Mouse (Mus musculus): ENCODE measurements around the gene Mpp2. TPM values are rescaled to one million over a fixed set of nuclear protein-coding genes. Genes with fewer than 3 reads are reported as not detected.

Gene Mpp2
- polyA plus RNA-seq, 1 experiment from 2014 or later = 8.8 TPM

- DNase-seq (ENCODE audit: low spot score) (no peak), ATAC-seq (replicated peaks; ENCODE audit: low FRiP score, low read depth) (no peak)
- Histone ChIP-seq H3K27ac (no peak within 1 kb of the TSS), H3K4me1 (replicated peaks; ENCODE audit: insufficient read depth, low read length) (0 out of 2 replicates have a peak, but pooled peaks cover 4% of the 10 kb centered on the region), H3K4me2 (ENCODE audit: low read length) (no peak within 1 kb of the TSS), H3K36me3 (ENCODE audit: insufficient read depth, low read length) (no peaks in the 10 kb centered on the region), H3K9me3 (replicated peaks; ENCODE audit: low read length) (no peaks in the 10 kb centered on the region), H3K9ac (ENCODE audit: low read depth, low read length) (no peak within 1 kb of the TSS), H3K27me3 (ENCODE audit: insufficient read depth, low read length) (peaks cover 2% of the 10 kb centered on the region; the same call in 1 of the 2 replicates), H3K4me3 (replicated peaks; ENCODE audit: low read depth, low read length) (no peak within 1 kb of the TSS)
- TF ChIP-seq CTCF (IDR thresholded peaks at IDR 0.05; ENCODE audit: low read depth) = no peak
- WGBS = 55% methylated on average over 5 of the region's 5 CpGs
These were observed 46.9 kb downstream of the Mpp2 start, which contains the start of gene Cd300lg for GRCm38 (mm10) chr11:102041350-102041949. Cd300lg (plus strand) TSS chr11:102041509.

DNA sequence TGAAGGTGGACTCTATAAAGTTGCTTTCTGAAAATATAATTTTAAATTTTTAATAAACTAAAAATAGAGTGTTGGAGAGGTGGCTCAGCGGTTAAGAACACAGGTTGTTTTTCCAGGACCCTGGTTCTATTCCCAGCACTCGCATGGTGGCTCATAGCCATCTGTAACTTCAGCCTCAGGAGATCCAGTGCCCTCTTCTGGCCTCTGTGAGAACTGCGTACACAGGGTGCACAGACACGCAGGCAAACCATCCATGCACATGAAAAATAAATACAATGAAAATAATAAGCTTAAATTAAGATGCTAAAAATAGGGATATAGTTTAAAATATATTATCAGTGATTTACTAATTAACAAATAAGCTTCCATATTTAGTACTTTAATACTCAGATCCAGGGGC lies 47.7 kb downstream of the Mpp2 start:
- no peak overlapping the region for H3K27ac ChIP-seq
- no peak overlapping the region for H3K4me2 ChIP-seq (ENCODE audit: low read length)
- H3K4me1 ChIP-seq (replicated peaks; ENCODE audit: insufficient read depth, low read length) = 0 out of 2 replicates have a peak, but pooled peaks cover 4% of the 10 kb centered on the region
- ATAC-seq (replicated peaks; ENCODE audit: low FRiP score, low read depth) (no peak), DNase-seq (ENCODE audit: low spot score) (no peak)
- H3K9me3 ChIP-seq (replicated peaks; ENCODE audit: low read length) = no peaks in the 10 kb centered on the region
- TF ChIP-seq CTCF (IDR thresholded peaks at IDR 0.05; ENCODE audit: low read depth) = no peak; the same call in 1 of the 2 replicates
- H3K27me3 ChIP-seq (ENCODE audit: insufficient read depth, low read length) = peaks cover 2% of the 10 kb centered on the region; the same call in 1 of the 2 replicates
- H3K4me3 ChIP-seq (replicated peaks; ENCODE audit: low read depth, low read length) = no peak overlapping the region
- H3K9ac ChIP-seq (ENCODE audit: low read depth, low read length) = no peak overlapping the region
- 65% methylated on average over 4 of the region's 4 CpGs for WGBS
- no peaks in the 10 kb centered on the region for H3K36me3 ChIP-seq (ENCODE audit: insufficient read depth, low read length)

DNA sequence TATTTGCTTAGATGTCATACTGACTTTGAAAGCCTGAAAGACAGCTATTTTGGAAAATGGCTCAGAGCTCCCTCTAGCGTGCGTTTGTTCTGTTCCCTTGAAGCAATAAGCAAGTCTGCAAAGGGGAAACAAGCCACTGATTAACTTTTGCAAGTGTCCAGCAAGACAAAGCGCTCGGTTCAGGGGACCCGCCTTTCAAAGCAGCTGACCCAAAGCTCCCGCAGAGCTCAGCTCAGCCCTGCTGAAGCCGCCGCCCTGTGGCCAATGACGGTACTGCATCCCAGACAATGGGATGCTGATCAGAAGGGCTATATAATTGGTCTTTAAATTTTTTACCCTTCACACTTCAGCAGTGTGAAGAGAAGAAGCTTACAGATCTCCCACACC lies 48.2 kb downstream of the Mpp2 start:
- peak; percentile 90 for TF ChIP-seq CTCF (IDR thresholded peaks at IDR 0.05; ENCODE audit: low read depth)
- Histone ChIP-seq H3K4me2 (ENCODE audit: low read length) (no peak overlapping the region), H3K9me3 (replicated peaks; ENCODE audit: low read length) (no peaks in the 10 kb centered on the region), H3K27ac (no peak overlapping the region), H3K4me3 (replicated peaks; ENCODE audit: low read depth, low read length) (no peak overlapping the region), H3K9ac (ENCODE audit: low read depth, low read length) (no peak overlapping the region), H3K4me1 (replicated peaks; ENCODE audit: insufficient read depth, low read length) (0 out of 2 replicates have a peak, but pooled peaks cover 4% of the 10 kb centered on the region), H3K27me3 (ENCODE audit: insufficient read depth, low read length) (peaks cover 2% of the 10 kb centered on the region; the same call in 1 of the 2 replicates), H3K36me3 (ENCODE audit: insufficient read depth, low read length) (no peaks in the 10 kb centered on the region)
- ATAC-seq (replicated peaks; ENCODE audit: low FRiP score, low read depth) (peak; percentile 87), DNase-seq (ENCODE audit: low spot score) (peak; percentile 99)
- 0% methylated on average over 9 of the region's 9 CpGs for WGBS

- no peak overlapping the region for H3K4me3 ChIP-seq (replicated peaks; ENCODE audit: low read depth, low read length)
- ATAC-seq (replicated peaks; ENCODE audit: low FRiP score, low read depth) (peak; percentile 48; the same call in 1 of the 2 replicates), DNase-seq (ENCODE audit: low spot score) (peak; percentile 57)
- no peak for TF ChIP-seq CTCF (IDR thresholded peaks at IDR 0.05; ENCODE audit: low read depth)
- no peaks in the 10 kb centered on the region for H3K9me3 ChIP-seq (replicated peaks; ENCODE audit: low read length)
- no peaks in the 10 kb centered on the region for H3K36me3 ChIP-seq (ENCODE audit: insufficient read depth, low read length)
- H3K9ac ChIP-seq (ENCODE audit: low read depth, low read length) = no peak overlapping the region
- 52% methylated on average over 13 of the region's 13 CpGs for WGBS
- peaks cover 2% of the 10 kb centered on the region; the same call in 1 of the 2 replicates for H3K27me3 ChIP-seq (ENCODE audit: insufficient read depth, low read length)
- H3K4me1 ChIP-seq (replicated peaks; ENCODE audit: insufficient read depth, low read length) = 0 out of 2 replicates have a peak, but pooled peaks cover 4% of the 10 kb centered on the region
- no peak overlapping the region for H3K4me2 ChIP-seq (ENCODE audit: low read length)
- H3K27ac ChIP-seq = peak overlapping the region; percentile 47; the same call in 1 of the 2 replicates
These were observed 48.7 kb downstream of the Mpp2 start for GRCm38 (mm10) chr11:102039487-102040137.

GRCm38 (mm10) chr11:102037789-102038188 lies 50.5 kb downstream of the Mpp2 start:
- Histone ChIP-seq H3K9ac (ENCODE audit: low read depth, low read length) (no peak overlapping the region), H3K27me3 (ENCODE audit: insufficient read depth, low read length) (peaks cover 2% of the 10 kb centered on the region; the same call in 1 of the 2 replicates), H3K36me3 (ENCODE audit: insufficient read depth, low read length) (no peaks in the 10 kb centered on the region), H3K4me2 (ENCODE audit: low read length) (no peak overlapping the region), H3K4me3 (replicated peaks; ENCODE audit: low read depth, low read length) (no peak overlapping the region), H3K27ac (no peak overlapping the region), H3K4me1 (replicated peaks; ENCODE audit: insufficient read depth, low read length) (0 out of 2 replicates have a peak, but pooled peaks cover 4% of the 10 kb centered on the region), H3K9me3 (replicated peaks; ENCODE audit: low read length) (no peaks in the 10 kb centered on the region)
- whole genome bisulfite sequencing = 76% methylated on average over 6 of the region's 6 CpGs
- no peak for TF ChIP-seq CTCF (IDR thresholded peaks at IDR 0.05; ENCODE audit: low read depth)
- no peak for DNase-seq (ENCODE audit: low spot score)
- no peak for ATAC-seq (replicated peaks; ENCODE audit: low FRiP score, low read depth)

- Histone ChIP-seq H3K9me3 (replicated peaks; ENCODE audit: low read length) (no peaks in the 10 kb centered on the region), H3K4me2 (ENCODE audit: low read length) (no peak overlapping the region), H3K4me3 (replicated peaks; ENCODE audit: low read depth, low read length) (no peak overlapping the region), H3K27ac (no peak overlapping the region), H3K27me3 (ENCODE audit: insufficient read depth, low read length) (peaks cover 2% of the 10 kb centered on the region; the same call in 1 of the 2 replicates), H3K36me3 (ENCODE audit: insufficient read depth, low read length) (no peaks in the 10 kb centered on the region), H3K4me1 (replicated peaks; ENCODE audit: insufficient read depth, low read length) (0 out of 2 replicates have a peak, but pooled peaks cover 4% of the 10 kb centered on the region), H3K9ac (ENCODE audit: low read depth, low read length) (no peak overlapping the region)
- ATAC-seq (replicated peaks; ENCODE audit: low FRiP score, low read depth) = no peak
- no peak for DNase-seq (ENCODE audit: low spot score)
- 86% methylated on average over 7 of the region's 7 CpGs for WGBS
- TF ChIP-seq CTCF (IDR thresholded peaks at IDR 0.05; ENCODE audit: low read depth) = no peak
These were observed 52.0 kb downstream of the Mpp2 start for GRCm38 (mm10) chr11:102036336-102036735.
